Mouse (Mus musculus) 3134 (cell line): ENCODE results near the gene Twf2.

Experiments
- DNase-seq: peaks from one replicate; pipeline ENCODE4 v3.0.0-alpha.2; 2011; ENCODE audit warnings: low spot score; ENCODE audit not compliant: insufficient read length; ENCODE audit errors: extremely low read depth

The Twf2 gene

DNA sequence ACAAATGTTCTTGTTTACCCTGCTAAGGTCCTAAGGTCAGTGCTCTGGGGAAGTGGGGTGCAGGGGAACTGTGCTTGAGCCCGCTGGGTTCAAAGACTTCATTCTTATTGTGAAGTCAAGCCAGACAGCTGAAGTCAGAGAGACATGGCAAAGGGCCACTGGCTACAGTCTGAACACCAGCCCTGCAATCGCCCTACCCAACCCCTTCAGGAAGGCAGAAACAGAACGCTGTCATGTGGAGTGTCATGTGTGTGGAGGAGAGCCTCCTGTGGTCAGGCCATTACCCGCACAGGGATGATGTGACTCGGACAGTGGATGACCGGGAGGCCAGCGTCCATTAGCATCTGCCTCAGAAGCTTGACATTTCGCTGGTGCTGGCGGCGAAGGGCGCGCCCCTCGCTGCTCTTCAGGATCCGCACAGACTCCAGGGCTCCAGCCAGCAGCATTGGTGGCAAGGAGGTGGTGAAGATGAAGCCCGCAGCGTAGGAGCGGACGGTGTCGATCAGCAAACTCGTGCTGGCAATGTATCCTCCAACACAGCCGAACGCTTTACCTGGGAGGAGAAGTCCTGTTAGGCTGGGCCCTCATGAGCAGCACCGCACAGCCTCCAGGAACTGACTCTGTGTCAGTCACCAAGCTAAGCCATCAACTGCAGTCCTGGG is 33.4 kb downstream of the Twf2 start:
- DNase-seq, result no peak

DNA sequence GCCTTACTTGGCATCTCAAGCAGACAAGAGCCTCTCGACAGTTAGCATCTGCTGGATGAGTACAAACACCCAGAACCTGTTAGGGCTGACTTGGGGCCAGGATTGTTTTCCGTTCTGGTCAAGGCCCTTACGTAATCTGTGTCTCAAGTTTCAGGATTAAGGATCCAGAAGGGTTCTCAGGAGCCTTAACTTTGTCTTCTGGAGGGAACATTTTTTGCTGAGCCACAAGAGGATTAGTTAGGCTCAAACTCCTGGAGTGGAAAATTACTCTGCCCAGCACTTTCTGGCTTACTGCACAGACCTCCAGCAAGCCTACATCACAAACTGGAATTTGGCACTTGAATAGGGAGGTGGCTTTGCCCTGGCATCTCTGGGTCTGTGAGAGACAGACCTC is 33.9 kb downstream of the Twf2 start:
- DNase-seq, result no peak

DNA sequence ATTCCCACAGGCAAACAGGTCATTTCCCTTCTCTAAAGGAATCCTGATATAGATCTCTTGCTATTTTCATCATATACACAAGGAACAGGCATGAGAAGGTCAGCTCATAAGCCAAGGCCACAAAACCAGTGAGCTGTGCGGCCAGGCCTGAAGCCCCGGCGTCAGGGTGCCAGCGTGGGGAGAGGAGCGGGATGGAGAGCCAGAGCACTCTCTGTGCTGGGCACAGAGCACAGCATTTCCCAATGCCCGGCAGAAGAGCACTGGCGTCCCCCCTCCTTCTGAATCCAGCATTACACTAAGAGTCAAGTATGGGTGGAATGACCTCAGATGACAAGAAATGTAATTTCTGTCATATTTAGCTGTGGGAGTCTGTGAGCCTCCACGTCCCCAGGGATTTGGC is 34.5 kb downstream of the Twf2 start:
- DNase-seq, result no peak

DNA sequence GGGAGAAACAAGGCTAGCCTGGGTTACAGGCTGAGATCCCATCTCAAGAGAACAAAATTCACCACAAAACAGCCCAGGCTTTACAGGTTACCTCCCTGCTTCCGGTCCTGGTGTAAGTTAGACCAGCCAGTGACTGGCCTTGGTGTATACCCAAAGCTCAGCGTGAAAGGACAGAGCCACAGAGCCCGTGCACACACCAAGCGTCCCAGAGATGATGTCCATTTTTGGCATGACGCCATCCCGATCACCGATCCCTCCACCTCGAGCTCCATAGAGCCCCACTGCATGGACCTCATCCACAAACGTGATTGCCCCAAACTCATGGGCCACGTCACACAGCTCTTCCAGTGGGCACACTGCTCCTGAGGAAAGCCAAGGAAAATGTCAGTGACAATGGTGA is 35.0 kb downstream of the Twf2 start:
- DNase-seq, result no peak

DNA sequence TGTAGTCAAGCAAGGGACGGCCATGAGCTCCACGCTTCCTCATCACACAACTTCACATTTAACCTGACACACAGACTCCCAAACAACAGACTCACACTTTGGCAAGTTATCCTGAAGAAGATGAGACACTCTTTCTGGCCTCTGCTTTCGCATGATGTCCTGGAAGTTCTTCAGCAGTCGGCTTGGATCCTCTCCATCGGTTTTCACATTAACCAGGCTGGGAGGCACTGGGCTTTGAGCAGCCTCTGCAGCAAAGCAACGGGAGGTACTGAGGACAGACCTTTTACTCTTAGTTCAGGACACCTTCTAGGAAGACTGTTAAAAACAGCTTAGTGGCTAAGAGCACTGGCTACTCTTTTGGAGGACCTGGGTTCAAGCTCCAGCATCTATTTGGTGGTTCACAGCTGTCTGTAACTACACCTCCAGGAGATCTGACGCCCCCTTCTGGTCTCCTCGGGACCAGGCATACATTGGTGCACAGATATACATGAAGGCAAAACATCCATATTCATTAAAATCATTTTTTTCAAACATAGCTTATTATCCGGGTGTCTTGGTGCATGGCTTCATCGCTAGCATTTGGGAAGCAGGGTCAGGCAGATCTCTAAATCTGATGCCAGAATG is 38.7 kb downstream of the Twf2 start:
- no peak for DNase-seq

DNA sequence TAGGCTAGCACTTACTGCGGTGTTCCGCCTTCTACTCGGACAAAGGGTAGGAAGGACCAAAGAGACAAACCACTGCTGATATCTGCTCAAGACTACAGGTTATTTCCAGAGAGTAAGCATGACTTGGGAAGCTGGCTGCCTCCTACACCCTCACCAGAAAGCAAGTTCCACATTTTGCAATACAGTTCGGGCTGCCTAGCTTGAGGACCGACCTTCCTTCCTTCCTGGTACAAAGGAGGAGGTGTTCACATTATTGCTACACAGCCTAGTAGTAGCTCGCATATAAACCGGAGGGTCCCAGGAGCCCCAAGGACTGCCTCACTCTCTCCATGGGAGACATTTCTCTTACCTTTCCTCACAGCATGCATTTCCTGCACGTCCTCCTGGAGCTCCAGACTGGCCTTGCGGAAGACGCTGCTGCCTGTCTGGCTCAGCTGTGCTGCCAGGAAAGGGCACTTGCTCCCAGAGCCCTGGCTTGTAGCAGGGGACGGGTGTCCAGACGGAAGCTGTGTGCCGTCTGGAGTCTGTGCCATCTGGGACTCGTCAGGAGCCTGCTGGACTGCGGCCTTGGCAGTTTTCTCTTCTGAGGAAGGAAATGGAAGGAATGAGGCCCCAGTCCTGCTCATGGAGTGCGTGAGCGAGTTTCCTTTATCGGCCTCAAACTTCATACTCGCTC is 40.0 kb downstream of the Twf2 start:
- no peak for DNase-seq

DNA sequence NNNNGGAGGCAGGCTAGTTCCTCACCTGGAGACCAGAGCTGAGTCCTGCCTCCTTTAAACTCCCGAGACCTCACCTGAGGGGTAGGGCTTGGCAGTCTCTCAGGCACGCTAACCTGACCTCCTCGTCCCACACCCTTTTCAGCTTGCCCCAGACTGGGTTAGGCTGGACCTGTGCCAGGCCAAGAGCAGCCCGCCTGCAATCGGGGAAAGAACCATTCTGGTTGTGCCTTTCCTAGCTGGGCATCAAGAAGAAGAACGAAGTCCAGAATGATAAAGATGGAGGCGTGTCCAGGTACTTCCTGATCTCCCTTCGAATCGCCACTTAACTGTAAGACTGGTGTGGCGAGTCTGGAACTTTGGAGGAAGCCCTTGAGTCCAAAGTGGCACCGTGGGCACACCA is 46.6 kb downstream of the Twf2 start:
- DNase-seq, result no peak

DNA sequence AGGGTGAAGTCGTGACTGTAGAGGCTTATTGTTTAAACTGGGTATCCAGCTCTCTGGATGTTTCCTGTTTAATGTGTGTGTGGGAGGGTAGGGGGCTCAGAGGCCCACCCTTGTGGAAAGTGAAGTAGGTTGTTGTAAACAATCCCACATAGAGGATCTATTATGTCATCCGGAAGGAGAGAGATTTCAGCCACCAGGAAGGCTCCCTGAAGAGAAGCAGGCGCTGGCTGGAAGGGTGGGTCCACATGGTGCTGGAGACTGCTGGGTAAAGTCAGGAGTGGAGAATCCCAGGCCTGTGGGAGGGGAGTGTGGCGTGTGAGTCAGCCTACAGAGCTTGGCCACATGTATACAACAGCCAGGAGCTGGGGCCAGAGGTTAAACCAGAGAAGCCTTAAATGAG is 47.3 kb downstream of the Twf2 start:
- peak; percentile 61 for DNase-seq

DNA sequence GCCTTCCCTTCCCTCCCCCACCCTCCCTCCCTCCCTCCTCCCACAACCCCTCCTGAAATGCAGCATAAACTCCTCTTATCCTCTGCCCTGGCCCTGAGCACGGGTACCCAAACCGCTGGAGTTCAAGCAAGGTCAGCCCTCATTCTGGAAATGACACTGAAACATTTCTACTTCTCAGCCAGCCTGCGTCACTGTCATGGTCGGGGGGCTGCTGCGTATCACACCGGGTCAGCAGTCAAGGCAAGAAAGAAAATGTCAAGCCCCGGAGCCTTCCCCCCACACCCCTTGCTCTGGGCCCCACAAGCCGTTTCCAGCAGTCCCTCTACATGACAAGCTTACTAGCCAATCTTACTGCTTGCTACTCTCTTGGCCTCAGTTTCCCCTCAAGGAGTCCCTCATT is 48.2 kb downstream of the Twf2 start:
- no peak for DNase-seq

DNA sequence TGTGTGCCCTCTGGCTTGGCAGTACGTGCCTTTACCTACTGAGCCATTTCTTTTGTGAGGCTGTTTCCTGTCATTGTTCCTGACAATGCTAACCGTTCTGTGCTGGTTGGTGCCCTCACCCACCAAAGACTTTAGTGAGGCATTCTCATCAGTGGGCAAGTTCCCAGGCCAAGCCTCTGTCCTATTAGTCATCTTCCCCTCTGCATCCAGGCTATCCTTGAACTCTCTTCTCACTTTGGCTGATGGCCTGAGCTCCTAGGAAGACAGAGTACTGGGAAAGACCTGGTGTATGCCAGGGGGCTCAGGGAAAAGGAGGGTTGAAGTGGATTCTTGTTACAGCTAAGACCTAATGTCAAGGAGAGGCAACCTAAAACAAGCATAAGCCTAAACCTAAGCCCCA is 51.1 kb downstream of the Twf2 start:
- DNase-seq, result no peak

DNA sequence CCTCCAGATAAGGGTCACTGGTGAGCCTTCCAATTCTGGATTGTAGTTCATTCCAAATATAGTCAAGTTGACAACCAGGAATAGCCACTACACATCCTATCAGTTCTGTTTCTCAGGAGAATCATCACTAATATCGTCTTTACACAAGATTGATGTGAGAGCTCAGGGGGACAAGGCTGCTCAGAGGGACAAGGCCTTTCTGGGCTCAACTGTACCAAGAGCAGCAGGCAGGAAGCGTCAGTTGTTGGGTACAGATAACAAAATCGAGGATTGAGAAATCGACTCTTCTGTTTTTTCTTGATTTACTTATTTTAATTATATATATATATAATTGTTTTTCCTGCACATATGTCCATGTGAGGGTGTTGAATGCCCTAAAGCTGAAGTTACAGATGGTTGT is 55.5 kb downstream of the Twf2 start:
- DNase-seq, result no peak

DNA sequence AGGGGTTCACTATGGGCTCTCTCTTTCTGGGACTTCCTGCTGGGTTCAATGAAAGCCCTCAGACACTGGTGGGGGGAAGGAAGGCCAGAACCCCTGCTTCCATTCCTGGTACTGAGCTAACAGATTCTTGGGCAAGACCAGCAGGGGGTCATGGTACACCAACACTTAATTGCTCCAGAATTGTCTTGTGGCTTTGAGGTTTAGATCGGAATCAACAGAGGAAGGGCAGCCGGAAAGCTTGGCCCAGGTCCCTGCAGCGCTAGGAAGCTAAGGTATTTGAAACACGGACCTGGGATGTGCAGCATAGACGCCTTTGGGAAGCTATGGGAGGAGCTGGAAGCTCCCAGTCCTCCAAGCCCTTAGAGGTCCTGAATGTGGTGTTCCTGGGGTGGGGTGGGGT is 56.1 kb downstream of the Twf2 start:
- DNase-seq, result no peak

DNA sequence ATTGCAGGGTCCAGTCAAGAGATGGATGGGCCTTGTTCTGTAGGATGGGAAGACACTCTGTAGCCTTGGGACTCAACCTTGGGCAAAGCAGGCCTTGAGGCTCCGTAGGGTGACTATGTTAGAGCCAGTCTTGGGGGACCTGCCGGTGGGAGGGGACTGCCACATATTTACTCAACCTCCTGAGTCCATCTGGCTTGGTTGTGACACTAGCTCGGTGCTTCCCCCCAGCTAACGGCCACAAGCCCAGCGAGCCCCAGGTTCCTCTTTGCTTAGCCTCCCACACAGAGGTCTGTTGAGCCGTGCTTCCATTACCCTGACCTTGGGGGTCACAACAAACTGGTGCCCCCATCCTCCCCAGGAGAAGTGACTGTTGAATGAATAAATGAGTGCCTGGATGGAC is 58.1 kb downstream of the Twf2 start:
- DNase-seq, result no peak

DNA sequence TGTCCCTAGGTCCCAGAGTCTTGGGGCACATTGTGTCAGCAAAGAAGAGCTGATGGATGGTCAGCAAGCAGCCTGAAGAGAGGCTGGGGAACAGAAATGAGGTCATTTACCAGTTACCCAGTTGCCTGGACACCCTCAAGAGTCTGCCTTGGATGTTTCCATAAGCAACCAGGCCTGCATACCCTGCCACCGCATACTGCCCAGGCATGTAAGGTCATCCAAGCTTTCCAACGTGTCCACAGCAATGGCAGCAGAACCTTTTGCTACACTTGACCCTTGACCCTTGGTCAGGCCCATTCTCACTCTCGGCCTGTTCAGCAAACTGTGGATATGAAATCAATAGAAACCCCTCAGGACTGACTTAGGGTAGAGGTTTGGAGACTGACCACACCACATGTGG is 58.6 kb downstream of the Twf2 start:
- DNase-seq, result no peak

DNA sequence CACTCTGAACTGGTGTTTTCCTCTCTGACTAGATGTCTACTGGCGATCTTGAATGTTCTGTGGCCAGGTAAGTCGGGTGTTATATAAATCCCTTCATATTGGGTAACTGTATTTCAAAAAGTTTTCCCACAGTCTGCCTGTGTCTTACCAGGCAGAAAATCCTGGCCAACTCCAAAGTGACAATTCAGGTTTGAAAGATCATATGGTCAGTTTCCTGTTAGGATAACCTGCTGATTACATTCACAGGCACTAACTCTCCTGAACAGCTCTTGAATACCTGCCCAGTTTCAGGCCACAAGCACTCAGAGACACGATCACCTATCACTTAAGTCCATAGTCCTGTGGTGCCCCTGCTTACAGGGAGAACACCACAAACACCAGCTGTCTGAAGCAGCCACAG is 59.2 kb downstream of the Twf2 start:
- no peak for DNase-seq

DNA sequence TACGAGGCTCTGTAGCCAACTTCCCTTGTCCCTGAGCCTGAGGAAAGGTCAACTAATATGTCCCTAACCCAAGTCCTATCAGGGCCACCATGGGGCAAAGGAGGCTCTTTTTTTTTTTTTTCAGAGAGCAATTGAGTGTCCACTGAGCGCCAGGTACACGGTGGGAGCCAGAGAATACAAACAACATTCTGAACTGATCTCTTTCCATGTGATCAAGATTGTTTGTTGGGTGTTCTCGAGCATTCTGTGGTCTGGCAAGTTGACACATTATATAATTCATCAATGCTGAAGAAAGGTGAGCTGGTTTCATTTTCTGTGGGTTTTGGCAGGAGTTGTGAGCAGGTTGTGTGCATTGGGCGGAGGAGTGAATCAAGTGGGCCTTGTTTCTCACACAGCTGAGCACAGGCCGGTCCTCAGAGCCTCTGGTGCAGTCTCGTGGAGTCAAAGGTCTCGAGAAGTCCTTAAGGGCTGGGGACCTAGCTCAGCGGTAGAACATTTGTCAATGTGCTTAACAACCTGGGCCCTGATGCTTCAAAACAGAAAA is 60.5 kb downstream of the Twf2 start:
- no peak for DNase-seq
